In the genomic region with DNA sequence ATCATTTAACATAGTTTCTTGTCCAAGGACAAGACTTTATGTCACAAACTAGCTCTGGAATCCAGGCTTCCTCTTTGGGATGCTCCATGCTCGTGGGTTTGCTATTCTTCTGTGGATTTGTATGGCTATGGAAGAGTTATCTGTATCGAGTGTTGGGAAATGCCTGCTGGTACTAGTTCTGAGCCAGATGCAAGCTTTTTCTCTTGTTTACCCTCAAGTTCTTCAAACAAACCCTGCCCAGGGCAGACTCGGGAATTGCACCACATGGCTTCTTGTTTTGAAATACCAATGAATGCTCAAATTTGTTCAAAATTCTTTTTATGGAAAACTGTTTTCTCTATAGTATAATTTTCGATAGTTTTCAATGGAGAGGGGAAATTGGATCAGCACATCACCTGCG, we compare ENCODE assay signal across 16 mouse cellular contexts.
"Had no signal": no experiment of that assay in that cellular context is flagged by ENCODE, and none has a peak within 500 bp of the region (broad histone marks: within the 10 kb centered on the region; RNA-seq: fewer than 3 reads in every experiment).

No protein-coding gene starts in this region.

- H3K27ac ChIP-seq: neural tube, embryonic 13.5 days; neural tube, embryonic 15.5 days; stomach, embryonic 15.5 days; stomach, postnatal 0 days had no signal

- H3K4me1 ChIP-seq: stomach, embryonic 15.5 days had no signal

- DNase-seq: retina, postnatal 1 day; right cerebral cortex, adult 18-20 months; right cerebral cortex, postnatal 14 days; right cerebral cortex, postnatal 25 days; right cerebral cortex, postnatal 4 days; spleen, adult 18-20 months; thymus, adult 18-20 months; thymus, adult 2 months; thymus, postnatal 14 days; thymus, postnatal 25 days; thymus, postnatal 36 days; thymus, postnatal 4 days had no signal

- H3K36me3 ChIP-seq: neural tube, embryonic 13.5 days; neural tube, embryonic 15.5 days; stomach, embryonic 15.5 days had no signal

- H3K27me3 ChIP-seq: neural tube, embryonic 13.5 days; neural tube, embryonic 15.5 days; stomach, embryonic 15.5 days had no signal

- H3K9me3 ChIP-seq: neural tube, embryonic 13.5 days; neural tube, embryonic 15.5 days; stomach, embryonic 15.5 days had no signal

- H3K4me3 ChIP-seq: neural tube, embryonic 13.5 days; neural tube, embryonic 15.5 days; stomach, embryonic 15.5 days had no signal

- H3K9ac ChIP-seq: neural tube, embryonic 13.5 days; neural tube, embryonic 15.5 days; stomach, embryonic 15.5 days had no signal

- H3K4me2 ChIP-seq: neural tube, embryonic 13.5 days; neural tube, embryonic 15.5 days; stomach, embryonic 15.5 days had no signal
